Mouse (Mus musculus): ENCODE data around the gene Pif1. TPM values are rescaled to one million over a fixed set of nuclear protein-coding genes. Genes with fewer than 3 reads are reported as not detected.

The Pif1 gene
- polyA plus RNA-seq, 1 experiment from 2014 or later, result 2.6 TPM

- no peak for DNase-seq
- no peak for ATAC-seq (ENCODE audit: low FRiP score, low TSS enrichment)
- WGBS, result 88% methylated on average over 4 of the region's 4 CpGs
- Histone ChIP-seq H3K36me3 (ENCODE audit: control insufficient read depth, insufficient read depth, low read length) (peaks cover 13% of the 10 kb centered on the region; the same call in 1 of the 2 replicates), H3K4me1 (ENCODE audit: control insufficient read depth, insufficient read depth, low read length) (no peaks in the 10 kb centered on the region), H3K4me3 (replicated peaks; ENCODE audit: low read depth, low read length) (no peak overlapping the region), H3K9ac (replicated peaks; ENCODE audit: low read length) (no peak overlapping the region), H3K27me3 (ENCODE audit: control insufficient read depth, insufficient read depth, low read length) (no peaks in the 10 kb centered on the region), H3K9me3 (ENCODE audit: control insufficient read depth, low read length) (no peaks in the 10 kb centered on the region), H3K27ac (replicated peaks; ENCODE audit: low read depth, low read length) (no peak overlapping the region), H3K4me2 (ENCODE audit: low read length) (no peak overlapping the region)
These were observed 31.3 kb upstream of the Pif1 start for GRCm38 (mm10) chr9:65555621-65556020.

- H3K27ac ChIP-seq (replicated peaks; ENCODE audit: low read depth, low read length), result no peak overlapping the region
- no peaks in the 10 kb centered on the region for H3K4me1 ChIP-seq (ENCODE audit: control insufficient read depth, insufficient read depth, low read length)
- H3K4me3 ChIP-seq (replicated peaks; ENCODE audit: low read depth, low read length), result no peak overlapping the region
- peaks cover 13% of the 10 kb centered on the region; the same call in 1 of the 2 replicates for H3K36me3 ChIP-seq (ENCODE audit: control insufficient read depth, insufficient read depth, low read length)
- no peaks in the 10 kb centered on the region for H3K27me3 ChIP-seq (ENCODE audit: control insufficient read depth, insufficient read depth, low read length)
- 92% methylated on average over 8 of the region's 8 CpGs for WGBS
- no peak overlapping the region for H3K4me2 ChIP-seq (ENCODE audit: low read length)
- no peaks in the 10 kb centered on the region for H3K9me3 ChIP-seq (ENCODE audit: control insufficient read depth, low read length)
- ATAC-seq (ENCODE audit: low FRiP score, low TSS enrichment), result no peak
- H3K9ac ChIP-seq (replicated peaks; ENCODE audit: low read length), result no peak overlapping the region
- no peak for DNase-seq
These were observed 30.6 kb upstream of the Pif1 start for GRCm38 (mm10) chr9:65556349-65556748.

- Histone ChIP-seq H3K4me2 (ENCODE audit: low read length) (no peak overlapping the region), H3K4me1 (ENCODE audit: control insufficient read depth, insufficient read depth, low read length) (0 out of 2 replicates have a peak, but pooled peaks cover 1% of the 10 kb centered on the region), H3K4me3 (replicated peaks; ENCODE audit: low read depth, low read length) (no peak overlapping the region), H3K9me3 (ENCODE audit: control insufficient read depth, low read length) (no peaks in the 10 kb centered on the region), H3K36me3 (ENCODE audit: control insufficient read depth, insufficient read depth, low read length) (peaks cover 13% of the 10 kb centered on the region; the same call in 1 of the 2 replicates), H3K27me3 (ENCODE audit: control insufficient read depth, insufficient read depth, low read length) (no peaks in the 10 kb centered on the region), H3K9ac (replicated peaks; ENCODE audit: low read length) (no peak overlapping the region), H3K27ac (replicated peaks; ENCODE audit: low read depth, low read length) (no peak overlapping the region)
- 97% methylated on average over 5 of the region's 5 CpGs for WGBS
- ATAC-seq (ENCODE audit: low FRiP score, low TSS enrichment), result no peak
- no peak for DNase-seq
These were observed 30.0 kb upstream of the Pif1 start for GRCm38 (mm10) chr9:65556979-65557378.

GRCm38 (mm10) chr9:65558806-65559205 lies 28.2 kb upstream of the Pif1 start:
- DNase-seq (no peak), ATAC-seq (ENCODE audit: low FRiP score, low TSS enrichment) (no peak)
- no peak overlapping the region for H3K9ac ChIP-seq (replicated peaks; ENCODE audit: low read length)
- WGBS, result 95% methylated on average over 6 of the region's 6 CpGs
- peaks cover 13% of the 10 kb centered on the region; the same call in 1 of the 2 replicates for H3K36me3 ChIP-seq (ENCODE audit: control insufficient read depth, insufficient read depth, low read length)
- H3K27ac ChIP-seq (replicated peaks; ENCODE audit: low read depth, low read length), result no peak overlapping the region
- H3K9me3 ChIP-seq (ENCODE audit: control insufficient read depth, low read length), result no peaks in the 10 kb centered on the region
- H3K27me3 ChIP-seq (ENCODE audit: control insufficient read depth, insufficient read depth, low read length), result no peaks in the 10 kb centered on the region
- no peak overlapping the region for H3K4me2 ChIP-seq (ENCODE audit: low read length)
- 0 out of 2 replicates have a peak, but pooled peaks cover 2% of the 10 kb centered on the region for H3K4me1 ChIP-seq (ENCODE audit: control insufficient read depth, insufficient read depth, low read length)
- H3K4me3 ChIP-seq (replicated peaks; ENCODE audit: low read depth, low read length), result no peak overlapping the region

GRCm38 (mm10) chr9:65561016-65561415 lies 25.9 kb upstream of the Pif1 start:
- Histone ChIP-seq H3K9ac (replicated peaks; ENCODE audit: low read length) (no peak overlapping the region), H3K4me1 (ENCODE audit: control insufficient read depth, insufficient read depth, low read length) (0 out of 2 replicates have a peak, but pooled peaks cover 2% of the 10 kb centered on the region)
- 84% methylated on average over 4 of the region's 4 CpGs for WGBS

GRCm38 (mm10) chr9:65562081-65562506 lies 24.9 kb upstream of the Pif1 start:
- Histone ChIP-seq H3K4me1 (ENCODE audit: control insufficient read depth, insufficient read depth, low read length) (0 out of 2 replicates have a peak, but pooled peaks cover 2% of the 10 kb centered on the region), H3K36me3 (ENCODE audit: control insufficient read depth, insufficient read depth, low read length) (0 out of 2 replicates have a peak, but pooled peaks cover 5% of the 10 kb centered on the region), H3K27me3 (ENCODE audit: control insufficient read depth, insufficient read depth, low read length) (no peaks in the 10 kb centered on the region), H3K9ac (replicated peaks; ENCODE audit: low read length) (no peak overlapping the region), H3K4me2 (ENCODE audit: low read length) (no peak overlapping the region), H3K4me3 (replicated peaks; ENCODE audit: low read depth, low read length) (no peak overlapping the region), H3K9me3 (ENCODE audit: control insufficient read depth, low read length) (no peaks in the 10 kb centered on the region), H3K27ac (replicated peaks; ENCODE audit: low read depth, low read length) (no peak overlapping the region)
- WGBS, result 33% methylated on average over 4 of the region's 4 CpGs
- ATAC-seq (ENCODE audit: low FRiP score, low TSS enrichment), result no peak
- DNase-seq, result no peak

More at GRCm38 (mm10) chr9:65561016-65561415, 25.9 kb upstream of the Pif1 start:
- Histone ChIP-seq H3K9me3 (ENCODE audit: control insufficient read depth, low read length) (no peaks in the 10 kb centered on the region), H3K4me3 (replicated peaks; ENCODE audit: low read depth, low read length) (no peak overlapping the region), H3K27me3 (ENCODE audit: control insufficient read depth, insufficient read depth, low read length) (no peaks in the 10 kb centered on the region), H3K4me2 (ENCODE audit: low read length) (no peak overlapping the region), H3K27ac (replicated peaks; ENCODE audit: low read depth, low read length) (no peak overlapping the region), H3K36me3 (ENCODE audit: control insufficient read depth, insufficient read depth, low read length) (0 out of 2 replicates have a peak, but pooled peaks cover 13% of the 10 kb centered on the region)
- ATAC-seq (ENCODE audit: low FRiP score, low TSS enrichment) (no peak), DNase-seq (no peak)

- no peak overlapping the region for H3K27ac ChIP-seq (replicated peaks; ENCODE audit: low read depth, low read length)
- H3K36me3 ChIP-seq (ENCODE audit: control insufficient read depth, insufficient read depth, low read length), result no peaks in the 10 kb centered on the region
- H3K4me1 ChIP-seq (ENCODE audit: control insufficient read depth, insufficient read depth, low read length), result 0 out of 2 replicates have a peak, but pooled peaks cover 2% of the 10 kb centered on the region
- WGBS, result 95% methylated on average over 5 of the region's 5 CpGs
- H3K9ac ChIP-seq (replicated peaks; ENCODE audit: low read length), result no peak overlapping the region
- H3K27me3 ChIP-seq (ENCODE audit: control insufficient read depth, insufficient read depth, low read length), result no peaks in the 10 kb centered on the region
- H3K4me3 ChIP-seq (replicated peaks; ENCODE audit: low read depth, low read length), result no peak overlapping the region
- no peaks in the 10 kb centered on the region for H3K9me3 ChIP-seq (ENCODE audit: control insufficient read depth, low read length)
- ATAC-seq (ENCODE audit: low FRiP score, low TSS enrichment) (no peak), DNase-seq (no peak)
- H3K4me2 ChIP-seq (ENCODE audit: low read length), result no peak overlapping the region
These were observed 23.9 kb upstream of the Pif1 start for GRCm38 (mm10) chr9:65563073-65563472.

- ATAC-seq (ENCODE audit: low FRiP score, low TSS enrichment), result no peak
- WGBS, result 91% methylated on average over 2 of the region's 2 CpGs
- H3K4me1 ChIP-seq (ENCODE audit: control insufficient read depth, insufficient read depth, low read length), result 0 out of 2 replicates have a peak, but pooled peaks cover 2% of the 10 kb centered on the region
These were observed 22.3 kb upstream of the Pif1 start for GRCm38 (mm10) chr9:65564698-65565097.

GRCm38 (mm10) chr9:65568787-65569186 lies 18.2 kb upstream of the Pif1 start:
- no peak overlapping the region for H3K27ac ChIP-seq (replicated peaks; ENCODE audit: low read depth, low read length)
- H3K27me3 ChIP-seq (ENCODE audit: control insufficient read depth, insufficient read depth, low read length), result no peaks in the 10 kb centered on the region
- H3K4me1 ChIP-seq (ENCODE audit: control insufficient read depth, insufficient read depth, low read length), result no peaks in the 10 kb centered on the region
- no peak for DNase-seq
- H3K4me2 ChIP-seq (ENCODE audit: low read length), result no peak overlapping the region
- no peak overlapping the region for H3K9ac ChIP-seq (replicated peaks; ENCODE audit: low read length)
- no peaks in the 10 kb centered on the region for H3K9me3 ChIP-seq (ENCODE audit: control insufficient read depth, low read length)
- ATAC-seq (ENCODE audit: low FRiP score, low TSS enrichment), result no peak
- H3K4me3 ChIP-seq (replicated peaks; ENCODE audit: low read depth, low read length), result no peak overlapping the region
- H3K36me3 ChIP-seq (ENCODE audit: control insufficient read depth, insufficient read depth, low read length), result peaks cover 3% of the 10 kb centered on the region; the same call in 1 of the 2 replicates
- 96% methylated on average over 6 of the region's 6 CpGs for WGBS

More at GRCm38 (mm10) chr9:65564698-65565097, 22.3 kb upstream of the Pif1 start:
- Histone ChIP-seq H3K4me2 (ENCODE audit: low read length) (no peak overlapping the region), H3K9ac (replicated peaks; ENCODE audit: low read length) (no peak overlapping the region), H3K4me3 (replicated peaks; ENCODE audit: low read depth, low read length) (no peak overlapping the region), H3K36me3 (ENCODE audit: control insufficient read depth, insufficient read depth, low read length) (no peaks in the 10 kb centered on the region), H3K27me3 (ENCODE audit: control insufficient read depth, insufficient read depth, low read length) (no peaks in the 10 kb centered on the region), H3K9me3 (ENCODE audit: control insufficient read depth, low read length) (no peaks in the 10 kb centered on the region), H3K27ac (replicated peaks; ENCODE audit: low read depth, low read length) (no peak overlapping the region)
- no peak for DNase-seq
